Comparison of ENCODE assay signal across 10 mouse cellular contexts in the genomic region with DNA sequence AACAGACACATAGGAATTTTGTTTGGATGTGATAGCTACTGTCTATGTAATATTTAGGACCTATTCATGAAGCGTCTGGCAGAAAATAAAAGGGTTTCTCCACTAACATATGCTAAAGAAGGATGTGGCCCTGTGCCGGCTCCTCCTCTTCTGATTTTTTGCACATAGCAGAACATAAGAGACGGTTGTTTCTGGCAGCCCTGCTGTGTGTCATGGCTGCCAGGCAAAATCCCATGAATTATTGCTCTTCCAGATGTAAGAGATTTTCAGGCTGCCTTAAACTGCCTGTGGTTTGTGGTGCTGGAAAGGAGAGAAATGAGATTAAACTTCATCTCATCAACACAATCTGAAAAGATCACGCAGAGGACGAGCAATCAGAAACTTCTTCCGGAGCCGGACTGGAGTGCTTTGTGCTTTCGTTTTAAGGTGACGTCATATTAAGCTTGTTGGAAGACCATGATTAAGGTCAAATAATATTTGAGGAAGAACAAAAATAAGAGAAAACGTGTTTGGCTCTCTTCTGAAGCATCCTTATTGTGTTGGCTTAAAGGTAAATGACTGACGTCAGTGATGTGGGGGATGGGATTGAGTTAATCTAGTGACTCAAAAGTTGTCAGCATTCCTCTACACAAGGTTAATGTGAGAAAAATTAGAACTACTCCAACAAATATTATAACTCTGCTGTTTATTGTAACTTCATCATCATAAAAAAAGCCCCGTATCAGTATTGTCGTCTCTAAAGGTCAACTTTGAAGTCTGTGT.
DNase-seq lines count a peak whose midpoint lies in the region; ATAC-seq and TF ChIP-seq lines count a peak whose summit lies in the region.
"Had no signal": no experiment of that assay in that cellular context is flagged by ENCODE, and none has a peak within 500 bp of the region (broad histone marks: within the 10 kb centered on the region; RNA-seq: fewer than 3 reads in every experiment).

No protein-coding gene starts in this region.

- intact Hi-C loops in gastrocnemius, adult 2 months (cut with DNase I) = no loop called here
- intact Hi-C loops in gastrocnemius, postnatal 36 days (cut with DNase I) = no loop called here

- TF ChIP-seq CTCF in gastrocnemius, adult 2 months (IDR thresholded peaks at IDR 0.05) = no peak
- no peak for TF ChIP-seq CTCF in lung, embryonic 14.5 days (IDR thresholded peaks at IDR 0.05; ENCODE audit: low read depth)

- H3K36me3 ChIP-seq in lung, embryonic 14.5 days (ENCODE audit: insufficient read depth) = no peaks in the 10 kb centered on the region
- no peaks in the 10 kb centered on the region for H3K36me3 ChIP-seq in neural tube, embryonic 15.5 days

- H3K9me3 ChIP-seq in lung, embryonic 14.5 days (ENCODE audit: low read depth, low read length) = no peaks in the 10 kb centered on the region
- H3K9me3 ChIP-seq in neural tube, embryonic 15.5 days (replicated peaks) = no peaks in the 10 kb centered on the region

- H3K4me2 ChIP-seq in lung, embryonic 14.5 days = peak overlapping the region; percentile 33
- peak overlapping the region; percentile 7; the same call in 1 of the 2 replicates for H3K4me2 ChIP-seq in neural tube, embryonic 15.5 days

- peak overlapping the region; percentile 66 for H3K4me3 ChIP-seq in gastrocnemius, adult 2 months
- no peak overlapping the region for H3K4me3 ChIP-seq in lung, embryonic 14.5 days (ENCODE audit: low read depth, low read length)
- peak overlapping the region; percentile 2; the same call in 1 of the 2 replicates for H3K4me3 ChIP-seq in neural tube, embryonic 15.5 days (replicated peaks)

- WGBS in lung, embryonic 14.5 days = 41% methylated on average over 13 of the region's 13 CpGs
- WGBS in neural tube, embryonic 15.5 days = 62% methylated on average over 13 of the region's 13 CpGs

- no peak for DNase-seq in gastrocnemius, adult 2 months
- DNase-seq in gastrocnemius, postnatal 36 days = no peak
- peak; percentile 78 for DNase-seq in lung, embryonic 14.5 days
- no peak for DNase-seq in lung, postnatal 10 days
- DNase-seq in fibroblast of lung, adult 2 months (ENCODE audit: low read depth) = peak; percentile 27
- DNase-seq in urinary bladder, postnatal 4 days (ENCODE audit: low spot score in 2 of 2) = no peak
- DNase-seq in cerebellum, adult 8-10 months = no peak
- DNase-seq: adrenal gland, postnatal 10 days; thymus, postnatal 25 days had no signal

- H3K4me1 ChIP-seq in lung, embryonic 14.5 days (ENCODE audit: insufficient read depth) = no peaks in the 10 kb centered on the region
- H3K4me1 ChIP-seq in neural tube, embryonic 15.5 days = peaks cover 8% of the 10 kb centered on the region

- no peaks in the 10 kb centered on the region for H3K27me3 ChIP-seq in lung, embryonic 14.5 days (ENCODE audit: insufficient read depth, low read length)
- H3K27me3 ChIP-seq in neural tube, embryonic 15.5 days (replicated peaks) = no peaks in the 10 kb centered on the region

- no peak overlapping the region for H3K9ac ChIP-seq in lung, embryonic 14.5 days
- H3K9ac ChIP-seq in neural tube, embryonic 15.5 days (replicated peaks) = no peak overlapping the region

- peak overlapping the region; percentile 65 for H3K27ac ChIP-seq in gastrocnemius, adult 2 months
- H3K27ac ChIP-seq in lung, embryonic 14.5 days (ENCODE audit: low read depth) = peak overlapping the region; percentile 51
- H3K27ac ChIP-seq in neural tube, embryonic 15.5 days (replicated peaks) = peak overlapping the region; percentile 24; the same call in 1 of the 2 replicates

- ATAC-seq in lung, embryonic 14.5 days (ENCODE audit: insufficient read depth) = peak; percentile 96
- peak; percentile 81; the same call in 1 of the 2 replicates for ATAC-seq in neural tube, embryonic 15.5 days (ENCODE audit: low FRiP score)

Comparison
In these comparisons a context has a peak if more than half of its experiments do, and no peak if none do; other contexts are left out.
1. DNase-seq: peak in lung, embryonic 14.5 days (single experiment) and fibroblast of lung, adult 2 months (single experiment); none in gastrocnemius, adult 2 months (single experiment), gastrocnemius, postnatal 36 days (0 of 2), lung, postnatal 10 days (single experiment), urinary bladder, postnatal 4 days (0 of 2) and cerebellum, adult 8-10 months (single experiment).
2. Peak in every context shown above with its lines, with median percentiles within 50 percentile points of each other: H3K27ac ChIP-seq.